Mouse (Mus musculus): ENCODE data around the gene Diaph3. TPM values are rescaled to one million over a fixed set of nuclear protein-coding genes. Genes with fewer than 3 reads are reported as not detected.

Diaph3 gene
- total and polyA plus RNA-seq, 3 experiments, result 16.2 to 36.9 (median 17.5) TPM

DNA sequence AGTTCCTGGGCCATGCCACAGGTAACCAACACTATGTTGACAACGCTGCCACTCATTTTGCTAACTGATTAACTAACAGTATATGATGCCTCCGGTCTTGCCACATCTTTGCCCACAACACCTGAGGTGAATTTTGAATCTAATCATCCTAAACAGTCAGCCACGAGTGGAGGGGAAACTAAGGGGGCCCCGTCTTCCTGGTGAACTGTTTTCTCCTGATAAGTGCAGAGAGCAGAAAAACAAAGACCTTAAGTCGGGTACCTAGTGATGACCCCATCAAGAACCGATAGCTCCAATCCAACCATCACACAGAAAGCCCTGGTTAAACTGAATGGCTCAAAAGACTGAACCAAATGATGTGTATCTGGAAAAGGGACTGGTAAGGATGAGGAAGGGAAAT is 8.6 kb upstream of the Diaph3 start:
- in situ Hi-C loops (cut with MboI; ENCODE audit: low pct_ligation_motif_present, low pct_unique_long_range_greater_than_20kb, low sequenced_read_pairs), result no loop called here
- Histone ChIP-seq H3K27ac (ENCODE audit: insufficient read depth, low read depth) (no peak overlapping the region), H3K9ac (ENCODE audit: insufficient read depth, low read depth) (no peak overlapping the region), H3K4me3 (replicated peaks in 1 of 3; ENCODE audit: low read depth in 2 of 3, low read length in 2 of 3, poor library complexity in 1 of 3) (no peak overlapping the region), H3K4me1 (ENCODE audit: control insufficient read depth in 1 of 2, insufficient read depth in 2 of 2) (peaks cover 5 to 12% of the 10 kb centered on the region in 2 experiments; a peak in 3 of 4 replicates), H3K4me2 (ENCODE audit: insufficient read depth, low read depth, poor library complexity, severe bottlenecking) (no peak overlapping the region), H3K79me2 (replicated peaks; ENCODE audit: control insufficient read depth, extremely low read depth, insufficient read depth, poor library complexity, severe bottlenecking) (no peaks in the 10 kb centered on the region), H3K9me3 (replicated peaks; ENCODE audit: low read length) (no peaks in the 10 kb centered on the region), H3K27me3 (replicated peaks) (no peaks in the 10 kb centered on the region), H3K36me3 (replicated peaks in 1 of 2; ENCODE audit: control insufficient read depth in 1 of 2, insufficient read depth in 1 of 2, low read length in 1 of 2) (no peaks in the 10 kb centered on the region)
- DNase-seq (ENCODE audit: extremely low read depth), result no peak
- dilution Hi-C loops (cut with MboI; ENCODE audit: extremely low pct_ligation_motif_present, extremely low pct_unique_long_range_greater_than_20kb, low sequenced_read_pairs), result no loop called here
- no peak for TF ChIP-seq RAD21 (IDR thresholded peaks at IDR 0.05; ENCODE audit: low read depth, low read length)

DNA sequence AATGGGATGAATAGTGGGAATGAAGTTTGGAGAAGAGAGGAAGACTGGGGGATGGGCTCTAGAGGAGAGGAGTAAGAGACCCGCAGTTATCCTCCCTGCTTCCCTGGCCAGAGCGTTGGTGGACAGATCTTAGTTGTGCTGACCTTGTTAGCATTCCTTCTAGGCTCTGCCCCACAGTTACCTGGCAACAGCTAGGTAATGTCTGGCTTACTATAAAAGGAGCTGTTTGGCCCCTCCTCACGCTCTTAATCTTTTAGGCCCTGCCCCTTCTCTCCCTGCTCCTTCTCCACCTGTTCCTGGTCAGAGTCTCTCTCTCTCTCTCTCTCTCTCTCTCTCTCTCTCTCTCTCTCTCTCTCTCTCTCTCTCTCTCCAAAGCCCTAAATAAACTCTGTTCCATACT is 5.7 kb upstream of the Diaph3 start:
- H3K27me3 ChIP-seq (replicated peaks), result no peaks in the 10 kb centered on the region
- no peak overlapping the region for H3K9ac ChIP-seq (ENCODE audit: insufficient read depth, low read depth)
- DNase-seq (ENCODE audit: extremely low read depth), result no peak
- no peak overlapping the region for H3K4me2 ChIP-seq (ENCODE audit: insufficient read depth, low read depth, poor library complexity, severe bottlenecking)
- no peaks in the 10 kb centered on the region for H3K79me2 ChIP-seq (replicated peaks; ENCODE audit: control insufficient read depth, extremely low read depth, insufficient read depth, poor library complexity, severe bottlenecking)
- H3K4me1 ChIP-seq (ENCODE audit: control insufficient read depth in 1 of 2, insufficient read depth in 2 of 2), result peaks cover 9 to 25% of the 10 kb centered on the region in 2 experiments
- H3K36me3 ChIP-seq (replicated peaks in 1 of 2; ENCODE audit: control insufficient read depth in 1 of 2, insufficient read depth in 1 of 2, low read length in 1 of 2), result no peaks in the 10 kb centered on the region
- no peaks in the 10 kb centered on the region for H3K9me3 ChIP-seq (replicated peaks; ENCODE audit: low read length)
- no peak overlapping the region for H3K4me3 ChIP-seq (replicated peaks in 1 of 3; ENCODE audit: low read depth in 2 of 3, low read length in 2 of 3, poor library complexity in 1 of 3)
- in situ Hi-C loops (cut with MboI; ENCODE audit: low pct_ligation_motif_present, low pct_unique_long_range_greater_than_20kb, low sequenced_read_pairs), result no loop called here
- dilution Hi-C loops (cut with MboI; ENCODE audit: extremely low pct_ligation_motif_present, extremely low pct_unique_long_range_greater_than_20kb, low sequenced_read_pairs), result no loop called here
- no peak overlapping the region for H3K27ac ChIP-seq (ENCODE audit: insufficient read depth, low read depth)
- TF ChIP-seq ETS1 (conservative IDR thresholded peaks at IDR 0.05; ENCODE audit: low read depth, low read length) (no peak), JUND (conservative IDR thresholded peaks at IDR 0.05; ENCODE audit: low read depth, low read length) (no peak), CHD1 (IDR thresholded peaks at IDR 0.05; ENCODE audit: low read depth, low read length) (no peak), MXI1 (IDR thresholded peaks at IDR 0.05; ENCODE audit: low read depth, low read length) (no peak), USF2 (conservative IDR thresholded peaks at IDR 0.05; ENCODE audit: low read depth, low read length) (no peak), MAX (IDR thresholded peaks at IDR 0.05; ENCODE audit: low read length) (no peak), CHD2 (IDR thresholded peaks at IDR 0.05; ENCODE audit: low read length) (no peak)

- H3K27ac ChIP-seq (ENCODE audit: insufficient read depth, low read depth), result no peak overlapping the region
- in situ Hi-C loops (cut with MboI; ENCODE audit: low pct_ligation_motif_present, low pct_unique_long_range_greater_than_20kb, low sequenced_read_pairs), result no loop called here
- no peaks in the 10 kb centered on the region for H3K36me3 ChIP-seq (replicated peaks in 1 of 2; ENCODE audit: control insufficient read depth in 1 of 2, insufficient read depth in 1 of 2, low read length in 1 of 2)
- peak; percentile 58 for DNase-seq (ENCODE audit: extremely low read depth)
- H3K9ac ChIP-seq (ENCODE audit: insufficient read depth, low read depth), result no peak overlapping the region
- dilution Hi-C loops (cut with MboI; ENCODE audit: extremely low pct_ligation_motif_present, extremely low pct_unique_long_range_greater_than_20kb, low sequenced_read_pairs), result no loop called here
- no peaks in the 10 kb centered on the region; the same call in 1 of the 2 replicates for H3K79me2 ChIP-seq (replicated peaks; ENCODE audit: control insufficient read depth, extremely low read depth, insufficient read depth, poor library complexity, severe bottlenecking)
- no peak overlapping the region for H3K4me3 ChIP-seq (replicated peaks in 1 of 3; ENCODE audit: low read depth in 2 of 3, low read length in 2 of 3, poor library complexity in 1 of 3)
- no peak overlapping the region for H3K4me2 ChIP-seq (ENCODE audit: insufficient read depth, low read depth, poor library complexity, severe bottlenecking)
- no peaks in the 10 kb centered on the region for H3K27me3 ChIP-seq (replicated peaks)
- peaks cover 11 to 30% of the 10 kb centered on the region in 2 experiments for H3K4me1 ChIP-seq (ENCODE audit: control insufficient read depth in 1 of 2, insufficient read depth in 2 of 2)
- H3K9me3 ChIP-seq (replicated peaks; ENCODE audit: low read length), result no peaks in the 10 kb centered on the region
- TF ChIP-seq ZKSCAN1 (IDR thresholded peaks at IDR 0.05; ENCODE audit: borderline replicate concordance, low read depth, low read length), result no peak
- no peak for TF ChIP-seq SIN3A (IDR thresholded peaks at IDR 0.05; ENCODE audit: low read length)
- no peak for TF ChIP-seq SMC3 (IDR thresholded peaks at IDR 0.05; ENCODE audit: low read depth, low read length)
- TF ChIP-seq MEF2A (IDR thresholded peaks at IDR 0.05; ENCODE audit: borderline replicate concordance, low read depth, low read length), result no peak
- TF ChIP-seq CHD2 (IDR thresholded peaks at IDR 0.05; ENCODE audit: low read length), result peak; percentile 52; the same call in 1 of the 2 replicates
- no peak for TF ChIP-seq RAD21 (IDR thresholded peaks at IDR 0.05; ENCODE audit: low read depth, low read length)
- no peak for TF ChIP-seq POLR2A (IDR thresholded peaks at IDR 0.05; ENCODE audit: low read depth, low read length)
- TF ChIP-seq IRF4 (IDR thresholded peaks at IDR 0.05; ENCODE audit: low read depth, low read length), result no peak
- no peak for TF ChIP-seq MAFK (IDR thresholded peaks at IDR 0.05; ENCODE audit: insufficient replicate concordance, low read length)
- no peak for TF ChIP-seq ZNF384 (IDR thresholded peaks at IDR 0.05; ENCODE audit: low read depth, low read length)
- TF ChIP-seq MXI1 (IDR thresholded peaks at IDR 0.05; ENCODE audit: low read depth, low read length), result no peak
- TF ChIP-seq TBP (conservative IDR thresholded peaks at IDR 0.05; ENCODE audit: low read depth, low read length), result no peak
- TF ChIP-seq MAZ (IDR thresholded peaks at IDR 0.05; ENCODE audit: low read depth, low read length), result no peak
- no peak for TF ChIP-seq ZC3H11A (IDR thresholded peaks at IDR 0.05; ENCODE audit: low read depth, low read length)
- no peak for TF ChIP-seq CTCF (conservative IDR thresholded peaks at IDR 0.05 in 1 of 2, IDR thresholded peaks at IDR 0.05 in 1 of 2; ENCODE audit: low read depth in 2 of 2, low read length in 2 of 2)
- TF ChIP-seq USF1 (IDR thresholded peaks at IDR 0.05; ENCODE audit: low read depth, low read length), result no peak
- TF ChIP-seq MAX (IDR thresholded peaks at IDR 0.05; ENCODE audit: low read length), result no peak
- TF ChIP-seq ELF1 (IDR thresholded peaks at IDR 0.05; ENCODE audit: low read depth, low read length), result no peak
- TF ChIP-seq E2F4 (IDR thresholded peaks at IDR 0.05; ENCODE audit: insufficient replicate concordance, low read depth, low read length), result no peak
- TF ChIP-seq EP300 (IDR thresholded peaks at IDR 0.05; ENCODE audit: low read length), result peak; percentile 50
- TF ChIP-seq POLR2AphosphoS2 (IDR thresholded peaks at IDR 0.05; ENCODE audit: low read depth, low read length), result no peak
- no peak for TF ChIP-seq ZMIZ1 (IDR thresholded peaks at IDR 0.05; ENCODE audit: low read depth, low read length)
- TF ChIP-seq USF2 (conservative IDR thresholded peaks at IDR 0.05; ENCODE audit: low read depth, low read length), result no peak
- TF ChIP-seq JUN (IDR thresholded peaks at IDR 0.05; ENCODE audit: insufficient read depth, low read depth, low read length), result peak; percentile 21; the same call in 1 of the 2 replicates
These were observed 4.3 kb upstream of the Diaph3 start for GRCm38 (mm10) chr14:87145351-87145750.
